Comparison of ENCODE assay signal across 25 mouse cellular contexts in genomic region chr12:43406149-43406867, GRCm38 (mm10).
"Had no signal": no experiment of that assay in that cellular context is flagged by ENCODE, and none has a peak within 500 bp of the region (broad histone marks: within the 10 kb centered on the region; RNA-seq: fewer than 3 reads in every experiment).

No protein-coding gene starts in this region.

- H3K4me1 ChIP-seq: heart, embryonic 10.5 days; heart, embryonic 12.5 days; hindbrain, embryonic 10.5 days; hindbrain, embryonic 12.5 days; intestine, embryonic 15.5 days; limb, embryonic 10.5 days; limb, embryonic 12.5 days; liver, embryonic 12.5 days had no signal

- H3K27ac ChIP-seq: gastrocnemius, adult 2 months; heart, embryonic 10.5 days; hindbrain, embryonic 10.5 days; hindbrain, embryonic 12.5 days; hindbrain, embryonic 14.5 days; intestine, embryonic 15.5 days; layer of hippocampus, adult 2 months; left cerebral cortex, adult 2 months; limb, embryonic 10.5 days; limb, embryonic 12.5 days; liver, embryonic 12.5 days; liver, embryonic 14.5 days had no signal

- H3K36me3 ChIP-seq: heart, embryonic 10.5 days; heart, embryonic 12.5 days; hindbrain, embryonic 10.5 days; hindbrain, embryonic 12.5 days; intestine, embryonic 15.5 days; limb, embryonic 10.5 days; limb, embryonic 12.5 days; liver, embryonic 12.5 days had no signal

- H3K4me3 ChIP-seq: gastrocnemius, adult 2 months; heart, embryonic 10.5 days; heart, embryonic 12.5 days; hindbrain, embryonic 10.5 days; hindbrain, embryonic 12.5 days; intestine, embryonic 15.5 days; layer of hippocampus, adult 2 months; left cerebral cortex, adult 2 months; limb, embryonic 10.5 days; limb, embryonic 12.5 days; liver, embryonic 12.5 days had no signal

- DNase-seq: gastrocnemius, adult 2 months; gastrocnemius, postnatal 10 days; gastrocnemius, postnatal 25 days; heart, adult 18-20 months; heart, postnatal 10 days; heart, postnatal 4 days; kidney, adult 18-20 months; kidney, adult 8-10 months; kidney, postnatal 36 days; liver had no signal

- H3K27me3 ChIP-seq: heart, embryonic 12.5 days; hindbrain, embryonic 12.5 days; intestine, embryonic 15.5 days; limb, embryonic 12.5 days; liver, embryonic 12.5 days had no signal

- H3K9ac ChIP-seq: heart, embryonic 12.5 days; hindbrain, embryonic 12.5 days; hindbrain, embryonic 14.5 days; intestine, embryonic 15.5 days; limb, embryonic 12.5 days; liver, embryonic 12.5 days; liver, embryonic 14.5 days had no signal

- H3K4me2 ChIP-seq: heart, embryonic 12.5 days; hindbrain, embryonic 12.5 days; hindbrain, embryonic 14.5 days; intestine, embryonic 15.5 days; limb, embryonic 12.5 days; liver, embryonic 12.5 days had no signal

- H3K9me3 ChIP-seq: heart, embryonic 10.5 days; hindbrain, embryonic 10.5 days; hindbrain, embryonic 12.5 days; intestine, embryonic 15.5 days; limb, embryonic 10.5 days; liver, embryonic 12.5 days had no signal

- ATAC-seq: hindbrain, embryonic 16.5 days; inflammation-experienced regulatory T-cells, adult 6 months; intestine, embryonic 15.5 days; intestine, postnatal 0 days; liver, embryonic 12.5 days had no signal
